Mouse (Mus musculus): ENCODE measurements around the gene Syne3.

The Syne3 gene

DNA sequence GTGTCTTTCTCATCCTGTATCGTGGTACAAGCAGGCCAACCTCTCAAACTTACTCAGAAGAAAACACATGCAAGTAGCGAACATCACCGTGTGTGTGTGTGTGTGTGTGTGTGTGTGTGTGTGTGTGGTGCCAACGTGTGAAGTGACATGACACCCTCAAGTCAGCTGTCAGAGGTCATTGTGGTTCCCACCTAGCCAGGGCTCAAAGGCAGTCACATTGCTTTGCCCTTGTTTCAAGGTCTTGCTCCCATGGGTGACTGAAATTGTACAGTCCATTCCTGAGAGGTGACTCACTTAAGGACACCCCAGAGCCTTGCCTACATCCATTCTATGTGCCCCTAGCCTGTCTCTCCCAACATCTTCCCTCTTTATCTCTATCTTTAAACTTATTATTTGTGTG is 40.0 kb downstream of the Syne3 start:
- no peak for DNase-seq (ENCODE audit: low read depth, low spot score)

DNA sequence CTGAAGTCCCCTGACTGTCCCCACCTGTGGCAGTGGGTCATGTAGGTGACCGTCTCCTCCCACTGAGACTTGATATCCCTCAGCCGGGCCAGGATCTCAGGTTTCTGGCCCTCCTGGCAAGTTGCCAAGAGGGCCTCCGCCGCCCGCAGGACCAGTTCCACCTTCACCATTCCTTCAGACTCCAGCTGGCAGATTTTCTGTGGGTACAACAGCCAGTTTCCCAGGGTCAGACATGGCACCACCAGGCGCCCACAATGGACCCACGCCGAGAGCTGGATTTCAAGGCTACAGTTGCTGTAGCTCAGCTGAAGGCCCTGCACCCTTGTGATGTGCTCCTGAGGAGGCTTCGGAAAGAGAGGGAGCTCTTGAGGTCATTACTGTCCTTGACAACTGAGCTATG is 40.4 kb downstream of the Syne3 start:
- DNase-seq (ENCODE audit: low read depth, low spot score), result no peak

DNA sequence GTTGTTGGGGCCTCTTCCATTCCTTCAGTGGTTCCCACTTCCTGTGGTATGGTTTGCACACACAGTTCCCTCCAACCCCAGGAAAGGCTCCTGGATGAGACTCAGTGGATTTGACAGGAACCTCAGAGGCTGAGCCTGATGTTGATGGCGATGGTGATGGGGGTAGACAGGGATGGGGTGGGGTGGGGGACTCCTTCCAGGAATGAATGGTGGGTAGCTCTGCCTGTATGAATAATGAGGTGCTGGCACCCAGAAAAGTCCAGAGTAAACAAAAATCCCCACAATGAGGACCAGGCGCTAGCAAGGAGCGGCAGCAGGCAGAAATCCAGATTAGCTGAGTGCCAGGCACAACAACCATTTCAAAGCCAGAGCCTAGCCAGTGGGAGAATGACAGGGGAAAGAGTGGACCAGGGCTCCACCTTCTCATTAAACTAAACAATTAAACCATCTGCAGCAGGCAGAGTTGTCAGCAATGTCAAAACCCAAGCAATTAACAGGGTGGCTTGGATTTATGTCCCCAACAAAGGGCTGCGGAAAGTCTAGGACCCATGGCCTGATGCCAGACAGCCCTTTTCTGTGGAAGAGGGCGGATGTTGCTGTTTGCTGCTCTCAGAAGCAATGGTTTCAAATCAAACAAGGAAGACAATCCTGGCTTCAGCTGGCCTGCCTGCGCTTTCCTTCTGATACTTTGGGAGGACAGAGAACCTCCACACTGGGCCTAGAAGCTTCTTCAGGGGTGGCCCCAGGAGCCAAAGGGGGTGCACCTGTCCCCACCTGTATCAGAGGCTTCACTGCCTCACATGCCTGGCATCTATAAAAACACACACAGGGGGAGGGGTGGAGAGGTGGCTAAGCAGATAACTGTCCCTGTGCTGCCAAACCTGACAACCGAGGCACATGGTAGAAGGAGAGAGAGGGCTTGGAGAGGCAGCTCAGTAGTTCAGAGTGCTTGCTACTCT is 44.4 kb downstream of the Syne3 start:
- no peak for DNase-seq (ENCODE audit: low read depth, low spot score)

DNA sequence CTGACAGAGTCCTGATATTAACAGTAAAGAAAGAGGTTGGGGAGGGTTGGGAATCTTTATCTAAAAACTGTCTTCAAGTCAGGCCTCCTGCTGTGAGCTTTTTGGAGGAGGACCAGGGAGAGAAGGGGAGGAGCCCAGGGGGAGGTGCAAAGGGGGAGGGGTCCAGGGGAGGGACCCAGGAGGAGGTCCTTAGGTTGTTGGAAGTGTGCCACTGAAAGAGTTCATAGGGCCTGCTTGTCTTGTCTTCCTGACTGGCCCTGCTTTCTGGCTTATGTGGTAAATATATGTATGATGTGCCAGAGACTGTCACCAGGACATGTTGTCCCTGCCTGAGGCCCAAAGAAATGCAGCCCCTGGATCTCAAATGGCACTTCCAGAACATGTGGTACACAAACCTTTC is 49.2 kb downstream of the Syne3 start:
- no peak for DNase-seq (ENCODE audit: low read depth, low spot score)

GRCm38 (mm10) chr12:104959966-104960365 is 49.6 kb downstream of the Syne3 start:
- no peak for DNase-seq (ENCODE audit: low read depth, low spot score)

GRCm38 (mm10) chr12:104958263-104958662 is 51.3 kb downstream of the Syne3 start:
- DNase-seq (ENCODE audit: low read depth, low spot score), result no peak

DNA sequence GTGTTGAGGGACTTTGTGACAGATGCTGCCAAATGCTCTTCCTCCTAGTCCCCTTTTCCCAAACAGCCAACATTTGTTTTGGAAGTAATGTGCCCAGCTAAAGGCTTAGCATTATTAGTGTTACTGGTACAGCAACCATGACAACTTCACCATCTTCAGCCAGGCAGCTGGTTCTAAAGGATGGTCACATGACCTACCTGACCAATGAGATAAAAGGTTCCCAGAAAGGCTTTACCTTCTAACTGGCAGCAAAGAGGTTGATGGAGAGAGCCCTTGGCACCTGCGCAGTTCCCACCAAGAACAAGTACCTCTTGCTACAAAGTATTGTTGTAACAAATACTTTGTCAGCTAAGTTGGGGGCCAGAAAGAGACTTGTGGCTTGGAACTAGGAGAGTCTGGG is 52.4 kb downstream of the Syne3 start:
- no peak for DNase-seq (ENCODE audit: low read depth, low spot score)

- DNase-seq (ENCODE audit: low read depth, low spot score), result no peak
These were observed 53.2 kb downstream of the Syne3 start for GRCm38 (mm10) chr12:104956406-104956805.

- no peak for DNase-seq (ENCODE audit: low read depth, low spot score)
These were observed 54.4 kb downstream of the Syne3 start for GRCm38 (mm10) chr12:104955003-104955800.

GRCm38 (mm10) chr12:104953941-104954340 is 55.7 kb downstream of the Syne3 start:
- DNase-seq (ENCODE audit: low read depth, low spot score), result peak; percentile 48

DNA sequence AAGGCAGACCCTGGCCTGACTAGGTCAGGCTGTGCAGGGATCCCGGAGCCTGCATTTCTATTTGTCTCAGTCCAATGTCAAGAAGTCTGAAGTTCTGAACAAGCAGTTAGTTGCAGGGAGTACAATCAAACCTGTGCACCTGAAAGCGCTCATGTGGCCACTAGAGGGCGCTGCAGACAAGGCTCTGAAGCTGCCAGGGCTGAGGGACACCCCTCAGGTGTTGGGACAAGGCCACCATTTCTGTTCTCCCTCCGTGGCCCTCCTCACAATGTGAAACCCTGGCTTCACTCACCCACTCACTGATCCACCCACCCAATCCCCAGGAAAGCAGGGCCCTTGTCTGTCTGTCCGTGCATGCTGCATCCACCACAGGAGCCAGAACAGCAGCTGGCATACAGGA is 57.2 kb downstream of the Syne3 start:
- peak; percentile 74 for DNase-seq (ENCODE audit: low read depth, low spot score)

GRCm38 (mm10) chr12:104947911-104948310 is 61.7 kb downstream of the Syne3 start:
- DNase-seq (ENCODE audit: low read depth, low spot score), result no peak

GRCm38 (mm10) chr12:104946231-104946630 is 63.4 kb downstream of the Syne3 start:
- DNase-seq (ENCODE audit: low read depth, low spot score), result no peak

DNA sequence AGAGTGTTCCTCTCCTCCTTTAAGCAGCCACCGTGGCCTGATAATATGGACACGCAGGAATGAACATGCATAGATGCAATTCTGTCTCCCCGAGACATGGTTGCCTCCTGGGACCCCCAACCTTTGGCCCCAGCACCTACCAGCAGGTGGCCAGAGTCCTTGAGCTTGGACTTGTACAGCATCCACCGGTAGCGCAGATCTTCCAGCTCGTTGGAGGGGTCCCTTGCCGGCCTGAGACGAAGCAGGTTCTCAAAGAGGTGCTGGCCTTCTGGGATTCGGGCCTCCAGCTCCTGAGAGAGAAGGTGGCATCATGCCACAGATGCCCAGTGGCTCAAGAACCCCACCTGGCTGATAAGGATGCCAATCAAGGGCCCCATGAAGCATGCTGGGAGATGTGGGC is 69.1 kb downstream of the Syne3 start:
- no peak for DNase-seq (ENCODE audit: low read depth, low spot score)

GRCm38 (mm10) chr12:104940027-104940386 is 69.6 kb downstream of the Syne3 start:
- DNase-seq (ENCODE audit: low read depth, low spot score), result no peak

DNA sequence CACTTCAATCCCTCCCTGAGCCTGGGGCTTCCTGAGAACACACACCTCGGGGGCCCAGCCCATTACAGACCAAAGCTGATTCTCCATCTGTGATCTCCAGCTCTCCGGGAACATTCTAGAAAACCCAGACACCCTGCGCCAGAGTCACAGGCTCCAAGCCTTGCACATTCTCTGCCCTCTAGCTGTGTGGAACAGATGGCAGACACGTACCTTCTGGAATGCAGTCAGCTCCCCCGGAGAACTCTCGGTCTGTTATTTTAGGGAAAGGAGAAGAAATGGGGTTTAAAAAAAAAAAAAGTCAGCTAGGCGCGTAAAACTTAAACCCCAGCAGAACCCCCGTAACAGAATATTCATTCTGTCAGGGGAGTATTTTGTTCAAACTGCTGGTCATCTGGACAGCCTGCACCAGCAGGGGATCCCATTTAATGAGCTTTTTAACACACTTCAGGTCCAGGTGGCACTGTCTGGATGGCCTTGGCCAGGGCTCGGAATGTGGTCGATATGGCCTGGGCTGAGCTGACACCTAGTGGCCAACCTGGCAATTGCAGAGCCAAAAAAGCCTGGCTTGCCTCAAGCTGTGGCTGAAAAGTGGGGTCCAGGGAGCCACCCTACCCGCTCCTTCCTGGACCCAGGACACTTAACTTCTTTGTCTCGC is 70.1 kb downstream of the Syne3 start:
- DNase-seq (ENCODE audit: low read depth, low spot score), result peak; percentile 56

GRCm38 (mm10) chr12:104938935-104939334 is 70.7 kb downstream of the Syne3 start:
- DNase-seq (ENCODE audit: low read depth, low spot score), result no peak

GRCm38 (mm10) chr12:104936223-104936622 is 73.4 kb downstream of the Syne3 start:
- peak; percentile 56 for DNase-seq (ENCODE audit: low read depth, low spot score)

DNA sequence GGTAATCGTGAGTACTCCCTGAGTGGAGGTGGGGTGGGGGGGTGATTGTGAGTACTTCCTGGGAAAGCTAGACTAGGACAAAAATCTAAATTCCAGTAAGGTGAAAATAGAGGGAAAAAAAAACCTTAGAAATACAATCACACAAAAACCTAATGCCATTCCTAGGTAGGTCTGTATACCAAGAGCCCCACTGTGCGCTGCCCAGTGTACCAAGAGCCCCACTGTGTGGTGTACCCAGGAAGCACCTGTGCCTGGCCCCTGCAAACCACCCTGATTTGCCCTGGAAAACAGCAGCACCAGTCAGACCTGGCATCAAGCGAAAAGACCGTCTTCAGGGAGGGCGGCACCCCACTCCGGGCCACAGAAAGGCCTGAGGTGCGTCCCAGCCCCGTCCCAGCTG is 74.5 kb downstream of the Syne3 start:
- no peak for DNase-seq (ENCODE audit: low read depth, low spot score)

DNA sequence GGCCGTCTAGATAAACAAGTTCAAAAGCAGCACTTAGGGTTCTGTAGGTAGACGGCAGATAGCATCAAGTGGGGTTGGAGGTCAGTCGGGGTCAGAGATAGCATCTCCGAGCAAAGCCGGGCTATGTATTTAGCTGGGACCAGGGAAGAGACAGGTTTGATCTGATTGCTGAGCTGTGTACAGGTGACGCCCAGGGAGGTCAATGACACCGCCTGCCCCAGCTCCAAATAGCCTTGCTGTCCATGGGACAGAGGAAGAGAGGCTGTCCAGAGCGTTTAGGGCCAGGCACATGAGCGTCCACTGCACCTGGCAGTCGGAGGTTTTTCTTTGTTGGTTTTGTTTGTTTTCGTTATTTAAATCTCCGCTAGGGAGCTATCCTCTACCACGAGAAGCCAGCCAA is 75.8 kb downstream of the Syne3 start:
- DNase-seq (ENCODE audit: low read depth, low spot score), result no peak

- DNase-seq (ENCODE audit: low read depth, low spot score), result peak; percentile 25
These were observed 76.4 kb downstream of the Syne3 start for GRCm38 (mm10) chr12:104933217-104933616.

DNA sequence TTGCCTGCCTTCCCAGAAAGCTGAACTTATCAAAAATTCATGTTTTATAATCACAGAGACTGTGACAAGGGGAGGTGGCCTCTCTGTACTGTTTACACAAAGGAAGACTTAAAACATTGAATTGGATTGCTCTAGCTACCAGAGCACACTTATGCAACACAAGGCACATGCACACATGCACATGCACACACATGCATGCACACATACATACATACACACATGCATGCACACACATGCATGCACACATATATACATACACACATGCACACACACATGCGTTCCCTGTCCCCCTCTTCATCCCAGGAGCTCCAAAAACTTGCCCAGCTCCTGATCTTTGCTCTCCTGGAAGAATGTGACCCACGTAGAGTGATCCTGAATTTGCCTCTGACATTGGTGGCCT is 83.8 kb downstream of the Syne3 start:
- no peak for DNase-seq (ENCODE audit: low read depth, low spot score)
